Mouse (Mus musculus) G1E (cell line): ENCODE measurements around the gene Ccdc51.

Experiments
- CTCF ChIP-seq: IDR thresholded peaks from 2 replicates; pipeline ENCODE4 v1.5.1; 2012; ENCODE audit warnings: low read depth, low read length, inconsistent platforms, mixed read lengths
- GATA2 ChIP-seq: IDR thresholded peaks from 2 replicates; pipeline ENCODE4 v1.6.1; 2012; ENCODE audit warnings: low read depth, low read length, inconsistent platforms, borderline replicate concordance

DNA sequence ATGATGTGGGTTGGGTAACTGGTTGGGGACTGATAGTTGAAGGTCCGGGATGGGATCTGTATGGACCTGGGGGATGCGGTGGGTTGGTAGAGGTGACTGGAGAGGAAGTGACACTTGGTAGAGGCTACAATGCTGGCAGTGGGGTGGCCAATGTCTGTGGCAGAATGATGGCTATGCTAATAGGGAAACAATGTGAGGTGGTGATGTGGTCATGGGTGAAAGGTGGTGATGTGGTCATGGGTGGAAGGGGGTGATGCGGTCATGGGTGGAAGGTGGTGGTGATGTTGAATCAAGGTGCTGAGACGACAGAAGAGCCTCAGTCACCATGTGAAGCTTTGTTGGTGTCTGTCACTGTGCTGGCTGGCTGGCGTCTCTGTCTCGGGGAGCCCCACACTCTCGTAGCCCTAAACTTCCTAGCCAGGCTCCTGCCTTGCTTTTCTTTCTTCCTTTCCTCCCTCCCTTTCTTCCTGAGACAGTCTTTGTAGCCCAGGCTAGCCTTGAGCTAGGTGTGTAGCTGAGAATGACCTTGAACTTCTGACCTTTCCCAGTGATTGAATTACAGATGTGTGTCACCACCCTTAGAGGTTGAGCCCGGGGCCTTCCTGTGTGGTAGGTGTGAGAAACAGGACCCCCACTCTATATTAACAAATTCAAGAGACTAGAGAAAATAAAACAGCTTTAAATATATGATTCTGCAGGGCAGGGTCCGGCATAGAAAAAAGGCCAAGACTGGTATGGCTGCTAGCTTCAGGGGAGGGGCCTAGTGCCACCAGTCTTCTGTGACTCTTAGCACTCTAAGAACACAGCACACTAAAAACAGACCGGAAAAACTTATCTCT, 30.4 kb upstream of the Ccdc51 start:
- no peak for TF ChIP-seq CTCF
- TF ChIP-seq GATA2: no peak
